Mouse (Mus musculus) right cerebral cortex, adult 18-20 months (tissue): ENCODE measurements around the gene Crybg3.
A peak's percentile ranks its signal among the peaks of the same experiment; 100 is the strongest.

Source experiments
- DNase-seq: peaks from one replicate; pipeline ENCODE4 v3.0.0; 2022; ENCODE audit warnings: mixed read lengths

The Crybg3 gene

DNA sequence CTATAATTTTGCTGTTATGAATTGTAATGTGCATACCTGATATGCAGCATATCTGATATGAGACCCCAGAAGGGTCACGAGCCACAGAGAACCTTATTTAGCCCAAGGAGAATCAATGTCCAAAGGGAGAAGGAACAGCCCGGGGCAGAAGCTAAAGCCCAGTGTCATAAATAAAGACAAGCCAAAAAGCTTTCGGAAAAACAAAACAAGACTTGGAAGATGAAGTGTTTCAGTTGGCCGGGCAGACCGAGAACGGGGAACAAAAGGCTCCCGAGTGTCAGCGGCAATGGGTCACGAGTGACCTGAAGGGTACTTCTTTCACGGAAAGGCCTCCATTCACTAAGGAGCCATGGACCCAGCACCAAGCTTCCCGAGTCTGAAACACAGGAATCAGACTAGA lies 26.8 kb downstream of the Crybg3 start:
- DNase-seq = no peak

DNA sequence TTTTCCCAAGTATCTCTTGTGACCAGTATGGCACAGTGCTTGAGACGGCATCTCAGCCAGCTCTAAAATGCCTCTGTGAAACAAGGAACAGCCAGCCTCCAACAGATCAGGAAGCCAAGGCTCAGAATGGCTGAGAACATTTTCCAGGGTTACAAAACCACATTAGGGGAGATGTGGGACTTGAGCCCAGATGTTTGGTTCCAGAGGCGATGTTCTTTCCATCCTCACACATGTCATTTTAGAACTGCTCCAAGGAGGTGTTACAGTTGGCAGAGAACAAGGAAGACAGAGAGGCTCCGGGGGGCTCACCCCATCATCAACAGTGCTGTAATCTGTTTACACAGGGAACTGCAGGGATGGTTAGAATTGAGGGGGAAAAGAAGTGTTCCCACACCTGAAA lies 28.1 kb downstream of the Crybg3 start:
- DNase-seq = no peak

DNA sequence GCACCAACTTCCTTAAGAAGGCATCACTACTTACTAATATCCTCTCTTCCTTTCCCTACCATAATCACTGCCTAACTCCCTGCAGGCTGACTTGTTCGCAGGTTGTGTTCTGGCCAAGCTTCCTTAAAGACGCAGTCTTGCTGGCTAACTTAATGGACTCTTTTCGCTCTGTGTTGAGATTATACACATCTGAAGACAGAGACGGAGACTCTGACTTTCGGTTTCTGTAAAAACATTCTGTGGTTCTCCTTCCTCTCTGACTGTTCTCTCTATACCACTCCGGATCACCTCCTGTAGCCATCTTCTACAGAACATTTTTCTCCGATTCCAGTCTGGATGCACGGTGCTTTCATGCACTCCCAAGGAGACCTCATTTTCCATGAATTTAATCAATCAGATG lies 30.0 kb downstream of the Crybg3 start:
- DNase-seq = no peak

DNA sequence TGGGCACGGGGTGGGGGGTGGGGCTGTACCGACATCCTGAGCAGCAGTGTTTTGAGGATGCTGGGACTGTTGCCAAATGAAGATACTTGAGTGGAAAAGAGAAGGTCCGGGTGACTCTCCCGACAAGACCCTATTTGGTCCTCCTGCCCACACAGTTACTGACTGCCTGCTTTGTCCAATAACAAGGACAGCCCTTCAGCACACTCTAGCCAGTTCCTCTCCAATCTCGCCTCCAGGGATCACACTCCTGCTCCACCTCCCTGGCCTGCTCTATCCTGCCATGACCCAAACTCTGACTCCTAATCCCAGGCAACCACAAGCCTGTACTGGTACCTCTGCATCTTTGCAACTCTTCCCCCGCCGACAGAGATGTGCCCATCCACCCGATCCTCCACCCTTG lies 30.9 kb downstream of the Crybg3 start:
- no peak for DNase-seq

DNA sequence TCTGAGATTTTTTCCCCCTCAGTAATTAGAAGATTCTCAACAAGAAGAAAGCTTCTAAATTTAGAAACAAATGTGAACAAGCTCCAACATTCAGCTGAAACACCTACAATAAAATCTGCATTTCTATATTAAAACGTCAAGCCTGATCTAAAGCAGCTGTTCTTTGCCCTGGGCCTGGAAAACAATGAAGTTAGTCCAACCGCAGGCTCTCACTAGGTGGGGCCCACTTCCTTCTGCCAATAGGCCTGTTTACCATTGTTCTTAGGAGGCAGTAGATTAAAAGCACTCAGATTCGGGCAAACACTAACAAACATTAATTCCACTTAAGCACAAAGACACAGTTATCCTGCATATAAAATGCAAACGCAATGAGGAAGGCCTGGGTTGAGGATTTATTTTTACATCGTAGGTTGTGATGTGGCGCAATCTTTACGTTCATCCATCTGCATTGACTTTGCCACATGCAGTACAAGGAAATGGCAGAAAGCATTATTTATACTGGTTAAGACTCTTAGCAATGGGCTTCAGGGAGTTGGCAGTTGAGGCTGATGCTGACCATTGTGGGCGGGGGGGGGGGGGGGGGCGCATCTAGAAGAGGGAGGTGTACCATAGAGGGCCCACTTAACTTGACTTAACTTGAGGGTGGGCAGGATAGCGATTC lies 32.9 kb downstream of the Crybg3 start:
- no peak for DNase-seq

DNA sequence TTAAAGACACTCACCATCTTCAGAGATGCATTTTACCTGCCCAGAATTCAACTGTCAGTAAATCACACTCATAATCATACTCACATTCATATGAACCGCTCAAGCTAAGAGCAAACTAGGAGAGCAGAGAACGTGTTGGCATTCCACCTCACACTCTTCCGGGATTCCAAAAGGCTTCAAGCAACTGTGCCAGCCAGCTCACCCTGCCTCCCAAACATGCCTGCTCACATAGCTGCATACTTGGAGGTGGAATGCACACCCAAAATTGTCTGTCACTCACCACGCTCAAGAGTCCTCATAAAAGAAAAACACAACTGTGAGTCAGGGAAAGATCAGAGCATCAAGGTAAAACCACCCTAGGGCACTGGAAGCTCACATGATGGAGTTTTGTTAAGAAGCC lies 34.3 kb downstream of the Crybg3 start:
- DNase-seq = no peak

DNA sequence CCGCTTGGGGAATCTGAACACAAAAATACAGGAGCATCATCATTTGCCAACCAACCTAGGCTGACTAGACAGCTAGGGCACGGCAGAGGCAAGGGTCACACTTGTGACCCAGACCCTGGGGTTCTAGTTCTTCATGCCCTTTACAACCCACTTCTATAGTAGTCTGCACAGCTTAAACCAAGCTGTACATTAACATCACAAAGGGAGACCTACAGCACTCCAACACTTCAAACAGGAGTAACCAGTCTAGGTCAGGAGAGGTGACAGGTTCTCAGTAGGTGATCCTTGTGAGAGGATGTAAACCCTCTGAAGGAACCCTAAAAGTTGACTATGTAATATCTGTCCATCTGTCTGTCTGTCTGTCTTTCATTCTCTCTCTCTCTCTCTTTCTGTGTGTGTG lies 35.1 kb downstream of the Crybg3 start:
- no peak for DNase-seq

DNA sequence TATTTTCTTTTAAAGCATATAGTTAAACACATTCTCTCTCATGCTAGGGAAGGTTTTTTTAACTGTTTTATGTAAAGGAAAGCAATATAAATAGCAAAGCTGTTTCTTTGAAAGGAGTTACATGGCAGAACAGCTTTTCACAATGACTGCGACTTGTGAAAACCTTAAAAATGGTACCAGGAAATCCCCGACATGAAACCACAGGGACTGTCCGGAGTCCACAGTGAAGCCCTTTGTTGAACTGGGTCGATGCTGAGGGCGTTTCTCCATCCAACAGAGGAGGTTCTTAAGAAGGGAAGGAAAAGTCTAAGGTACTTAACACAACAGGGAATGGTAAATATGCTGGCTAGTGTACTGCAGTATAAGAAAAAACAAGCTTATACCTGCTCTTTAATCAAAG lies 36.8 kb downstream of the Crybg3 start:
- DNase-seq = no peak

DNA sequence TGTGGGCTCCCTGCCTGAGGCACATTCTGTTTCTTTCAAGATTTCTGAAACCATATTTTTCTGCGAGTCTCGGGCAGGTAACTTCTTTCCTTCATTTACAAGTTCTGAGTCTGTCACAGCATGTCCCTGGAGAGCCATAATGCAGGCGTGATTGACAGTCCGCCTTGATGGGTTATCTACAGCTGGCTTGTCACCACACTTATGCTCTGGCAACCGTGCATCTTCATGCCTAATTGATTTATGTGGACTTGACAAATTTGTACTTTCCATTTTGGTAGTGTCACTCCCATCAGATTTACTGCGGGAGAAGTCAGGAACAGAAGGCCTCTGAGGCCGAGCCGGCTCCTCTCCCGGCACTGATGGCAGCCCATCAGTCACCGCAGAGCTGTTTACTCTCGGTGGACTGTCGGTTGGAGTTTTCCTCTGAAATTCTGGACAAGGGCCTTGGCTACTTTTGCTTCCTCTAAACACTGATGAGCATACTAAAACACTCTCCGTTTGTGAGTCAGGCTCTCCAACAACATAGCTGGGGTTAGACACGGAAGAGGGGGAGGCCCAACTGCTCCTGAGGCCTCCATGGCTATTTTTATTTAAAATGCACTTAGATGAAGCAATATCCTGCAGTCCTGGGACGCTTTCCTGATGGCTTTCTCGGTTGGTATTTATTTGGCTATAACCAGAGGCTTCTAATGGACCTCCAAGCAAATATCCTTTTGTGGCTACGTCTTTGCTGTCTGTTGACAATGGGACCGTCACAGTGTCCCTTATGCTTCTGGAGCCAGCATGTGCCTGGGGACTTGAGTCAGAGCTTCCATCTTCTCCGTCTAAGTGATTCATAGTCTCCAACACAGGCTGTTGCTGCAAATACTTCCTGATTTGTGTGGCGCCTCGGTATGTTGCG lies 41.2 kb downstream of the Crybg3 start:
- DNase-seq = no peak

DNA sequence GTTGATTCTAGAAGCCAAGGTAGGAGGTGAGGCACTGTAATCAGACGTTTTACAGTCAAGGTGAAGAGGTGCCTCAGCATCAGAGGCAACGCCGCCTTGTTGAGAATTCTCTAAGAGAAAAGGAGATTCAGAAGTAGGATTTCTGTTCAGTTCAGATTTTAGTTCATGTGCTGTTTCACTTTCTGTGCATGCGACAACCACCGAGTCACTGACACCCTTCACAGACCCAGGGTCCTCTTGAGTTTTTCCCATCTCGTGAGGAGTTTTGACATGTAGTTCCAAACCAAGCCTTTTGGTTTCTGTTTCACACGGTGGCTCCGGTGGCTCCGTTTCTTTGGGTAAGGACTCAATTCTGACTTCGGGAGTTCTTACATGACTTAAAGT lies 41.9 kb downstream of the Crybg3 start:
- no peak for DNase-seq

DNA sequence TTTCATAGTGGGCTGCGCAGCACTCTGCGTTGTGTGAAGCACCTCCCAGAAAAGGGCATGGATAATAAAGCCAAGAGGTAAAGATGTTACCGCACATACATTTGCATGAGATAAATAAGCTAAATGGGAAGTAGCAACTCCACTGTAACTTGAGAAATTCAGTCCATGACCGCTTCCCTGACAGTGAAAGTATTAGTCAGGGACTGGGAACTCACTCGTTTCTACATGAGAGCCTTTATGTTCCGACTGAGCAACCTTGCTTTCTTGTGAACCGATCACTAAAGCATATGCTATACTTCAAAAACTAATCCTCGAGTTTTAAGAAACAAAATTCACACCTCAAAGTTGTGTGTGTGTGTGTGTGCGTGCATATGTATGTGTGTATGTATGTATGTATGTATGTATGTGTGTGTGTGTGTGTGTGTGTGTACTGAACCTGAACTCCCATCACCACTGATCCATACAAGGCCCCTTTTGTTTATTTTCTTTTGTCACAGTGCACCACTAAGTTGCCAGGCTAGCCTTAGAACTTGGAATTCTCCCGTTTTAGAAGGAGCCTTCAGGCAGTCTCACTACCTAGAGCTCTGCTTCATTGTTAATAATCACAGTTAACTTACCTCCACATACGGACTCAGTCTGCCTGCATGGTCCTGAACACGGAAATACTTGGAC lies 47.2 kb downstream of the Crybg3 start:
- DNase-seq = no peak

DNA sequence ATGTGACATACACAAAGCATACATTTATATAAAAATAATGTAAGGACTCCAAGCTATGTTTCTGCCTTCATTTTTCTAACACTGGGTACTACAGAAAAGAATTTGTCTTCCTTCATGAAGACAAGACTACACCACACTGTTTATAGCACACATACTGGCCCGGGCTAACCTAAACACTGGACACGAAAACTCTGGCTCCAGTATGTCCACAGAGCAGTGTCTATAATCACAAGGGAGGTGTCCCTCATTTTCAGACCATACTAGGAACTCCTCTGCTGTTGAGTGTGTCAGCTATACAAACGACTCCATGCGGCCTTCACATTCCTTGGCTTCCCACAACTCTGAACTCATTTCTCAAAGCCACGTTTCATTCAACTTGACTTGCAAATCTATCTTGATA lies 49.3 kb downstream of the Crybg3 start:
- DNase-seq = no peak

DNA sequence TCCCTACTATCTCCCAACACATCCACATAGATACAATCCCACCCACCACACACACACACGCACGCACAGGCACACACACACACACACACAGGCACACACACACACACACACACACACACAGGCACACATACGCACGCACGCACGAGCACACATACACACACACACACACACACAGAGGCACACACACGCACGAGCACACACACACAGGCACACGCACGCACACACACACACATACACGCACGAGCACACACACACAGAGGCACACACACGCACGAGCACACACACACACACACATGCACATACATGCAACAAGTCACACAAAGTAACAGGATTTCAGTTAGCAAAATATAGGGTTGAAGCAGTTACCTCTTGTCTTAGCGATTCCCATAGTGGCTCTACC lies 51.1 kb downstream of the Crybg3 start:
- DNase-seq = no peak

DNA sequence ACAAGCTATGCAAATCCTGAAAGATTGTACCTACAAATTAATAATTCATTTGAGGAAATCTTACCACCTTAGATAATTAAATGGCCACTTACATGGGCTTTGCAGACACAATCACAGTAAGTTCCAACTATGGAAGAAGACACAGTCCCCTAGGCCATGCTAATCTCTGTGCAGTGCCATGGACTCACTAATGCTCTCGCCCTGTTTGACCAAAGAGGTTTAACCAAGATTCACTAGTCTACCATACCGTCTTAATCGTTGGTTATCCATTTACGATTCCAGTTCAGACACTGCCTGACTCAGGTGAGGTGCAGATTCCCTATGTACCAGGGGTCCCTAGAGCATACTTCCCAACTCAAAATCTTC lies 52.2 kb downstream of the Crybg3 start:
- no peak for DNase-seq

DNA sequence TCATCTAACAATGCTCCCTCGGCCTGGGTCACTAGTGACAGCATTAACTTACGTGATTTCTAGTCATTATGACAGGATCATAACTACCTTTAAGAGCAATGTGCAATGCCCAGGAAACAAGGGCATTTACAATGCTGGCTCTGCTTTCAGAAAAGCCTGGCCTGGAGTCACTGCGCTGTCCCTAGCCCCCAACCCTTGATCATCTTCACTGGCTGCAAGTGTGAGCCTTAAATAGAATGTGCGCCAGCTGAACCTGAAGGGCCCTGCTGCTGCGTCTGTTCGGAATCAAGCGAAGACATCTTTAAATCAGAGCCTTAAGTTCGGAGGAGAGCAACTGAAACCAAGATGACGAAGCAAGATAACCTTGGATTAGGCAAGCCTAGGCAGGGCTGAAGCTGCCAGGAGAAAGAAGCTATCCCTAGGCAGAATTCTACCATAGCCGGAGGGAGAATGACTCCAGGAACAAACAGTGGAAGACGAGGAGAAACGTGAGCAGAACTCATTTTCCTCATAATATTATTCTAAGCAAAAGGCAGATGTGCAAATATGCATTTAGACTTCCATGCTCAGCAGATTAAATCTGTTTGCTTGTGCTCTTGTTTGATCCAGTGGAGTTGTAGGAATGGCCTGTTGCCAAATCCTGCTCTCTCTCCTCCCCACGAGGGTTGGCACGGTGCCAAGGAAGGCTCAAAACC lies 52.7 kb downstream of the Crybg3 start:
- peak; percentile 63 for DNase-seq

DNA sequence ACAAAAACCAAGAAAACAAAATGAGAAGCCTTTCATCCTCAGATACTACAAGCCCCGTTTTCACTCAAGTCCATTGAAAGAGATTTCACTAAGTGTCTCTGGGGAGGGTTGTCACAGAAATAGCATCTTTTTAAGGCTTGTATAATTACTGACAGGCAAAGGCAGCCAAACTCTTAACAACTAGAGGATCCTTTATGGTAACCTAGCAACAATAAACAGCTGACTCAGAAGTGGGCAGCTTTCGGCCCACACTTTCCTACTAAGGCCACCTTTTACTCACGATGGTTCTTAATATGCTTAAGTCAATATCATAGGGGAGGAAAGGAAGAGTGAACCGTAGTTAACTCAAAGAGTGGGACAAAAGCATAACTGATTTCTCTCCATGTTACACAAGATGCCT lies 53.3 kb downstream of the Crybg3 start:
- DNase-seq = peak; percentile 48

DNA sequence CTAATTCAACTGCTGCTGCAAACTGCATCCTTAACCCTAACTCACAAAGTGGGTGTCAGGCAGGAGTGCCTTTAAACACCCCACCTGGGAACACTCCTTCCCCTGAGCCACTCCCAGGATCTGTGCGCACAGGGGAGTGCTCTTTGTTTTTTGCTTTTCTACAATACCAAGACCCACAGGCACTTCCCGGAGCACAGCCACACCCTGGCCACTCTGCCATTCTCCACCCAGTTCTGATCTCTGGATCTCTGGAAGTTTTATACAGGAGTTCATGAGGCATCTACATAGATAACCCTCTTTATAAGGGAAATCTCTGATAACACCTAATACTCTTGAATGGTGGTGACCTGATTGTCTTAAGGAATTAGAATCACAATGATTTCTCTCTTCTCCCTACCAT lies 55.4 kb downstream of the Crybg3 start:
- DNase-seq = no peak

DNA sequence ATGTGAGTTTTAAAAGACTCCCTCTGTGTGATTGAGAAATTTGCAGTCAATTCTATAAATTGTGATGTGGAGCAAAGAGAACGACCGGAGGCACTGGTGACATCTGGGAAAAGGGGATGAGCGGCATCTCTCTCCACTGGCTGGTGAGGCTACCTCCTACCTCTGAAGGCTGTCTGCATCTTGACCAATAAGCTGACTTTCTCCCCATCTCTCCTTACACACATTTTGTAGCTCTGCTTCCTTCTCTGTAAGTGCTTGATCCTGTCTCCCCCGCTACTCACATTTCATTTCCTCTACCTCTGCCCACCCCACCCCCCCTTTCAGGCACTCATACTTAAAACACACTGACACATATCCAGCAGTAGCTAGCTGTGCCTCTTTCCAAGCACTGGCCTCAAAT lies 59.4 kb downstream of the Crybg3 start:
- DNase-seq = no peak

DNA sequence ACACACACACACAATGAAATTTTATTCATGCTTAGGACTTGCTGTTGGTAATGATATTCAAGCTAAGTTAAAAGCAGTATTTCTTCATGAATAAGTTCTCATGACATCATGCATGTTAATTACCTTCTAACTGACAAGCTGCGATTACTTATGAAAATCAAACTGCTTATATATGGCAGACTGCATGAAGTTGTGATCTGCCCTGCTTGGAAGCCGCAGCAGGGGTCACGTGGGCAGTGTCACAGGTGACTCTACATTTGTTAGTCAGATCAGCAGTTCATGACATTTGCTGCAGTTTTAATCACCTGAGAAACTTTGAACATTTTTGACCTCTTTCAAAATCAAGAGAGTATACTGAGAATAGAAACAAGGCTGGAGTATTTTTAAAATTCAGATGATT lies 59.8 kb downstream of the Crybg3 start:
- no peak for DNase-seq

DNA sequence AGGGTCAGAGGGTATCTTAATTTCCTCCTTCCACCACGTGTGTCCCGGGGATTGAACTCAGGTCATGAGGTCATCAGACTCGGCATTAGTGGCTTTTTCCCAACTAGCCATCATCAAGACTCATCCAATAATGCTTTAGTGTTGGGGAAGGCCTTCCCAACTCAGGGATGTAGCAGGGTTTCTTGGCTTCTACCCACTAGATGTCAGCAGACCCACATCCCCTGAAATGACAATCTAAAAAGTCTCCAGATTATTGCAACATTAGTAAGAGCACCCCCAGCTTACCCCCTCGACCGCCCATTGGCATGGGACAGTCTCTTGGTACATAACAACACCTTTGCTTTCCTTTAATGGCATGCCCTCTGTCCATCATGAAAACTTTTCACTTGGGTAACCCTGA lies 65.1 kb downstream of the Crybg3 start:
- no peak for DNase-seq

DNA sequence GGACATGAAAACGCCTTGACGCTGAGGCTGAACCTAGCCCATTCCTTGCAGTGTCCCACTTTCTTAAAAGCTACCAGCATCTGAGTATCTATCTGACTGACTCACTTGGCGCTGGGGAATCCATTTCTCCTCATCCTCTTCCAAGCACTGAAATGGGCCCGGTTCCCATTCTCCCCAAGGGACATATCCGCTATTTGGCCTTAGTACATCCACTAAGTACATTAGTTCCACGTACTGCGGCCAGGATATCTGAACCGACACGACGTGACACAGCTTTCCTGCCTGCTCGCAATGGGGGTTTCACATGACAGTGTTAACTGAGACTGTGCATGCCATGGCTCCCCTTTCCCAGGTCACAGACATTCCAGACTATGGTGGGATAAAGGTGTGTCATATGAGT lies 66.4 kb downstream of the Crybg3 start:
- DNase-seq = no peak

DNA sequence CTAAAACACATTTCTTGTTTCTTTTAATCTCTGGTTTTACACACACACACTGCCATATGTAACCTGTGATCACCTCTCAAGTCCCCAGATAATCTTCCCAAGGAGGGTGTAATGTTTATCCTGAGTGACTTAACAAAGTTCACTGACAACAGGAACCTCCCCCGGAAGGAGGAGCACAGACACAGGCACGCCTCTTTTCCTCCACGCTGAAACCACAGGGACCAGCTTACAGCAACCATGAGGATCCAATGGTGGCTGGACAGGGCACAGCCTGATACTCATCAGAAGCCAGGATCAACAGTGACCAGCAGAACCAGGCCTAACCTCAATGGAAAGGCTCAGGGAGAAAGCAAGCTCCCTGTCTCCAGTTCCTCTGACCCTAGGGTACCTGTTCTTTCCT lies 68.2 kb downstream of the Crybg3 start:
- DNase-seq = no peak

DNA sequence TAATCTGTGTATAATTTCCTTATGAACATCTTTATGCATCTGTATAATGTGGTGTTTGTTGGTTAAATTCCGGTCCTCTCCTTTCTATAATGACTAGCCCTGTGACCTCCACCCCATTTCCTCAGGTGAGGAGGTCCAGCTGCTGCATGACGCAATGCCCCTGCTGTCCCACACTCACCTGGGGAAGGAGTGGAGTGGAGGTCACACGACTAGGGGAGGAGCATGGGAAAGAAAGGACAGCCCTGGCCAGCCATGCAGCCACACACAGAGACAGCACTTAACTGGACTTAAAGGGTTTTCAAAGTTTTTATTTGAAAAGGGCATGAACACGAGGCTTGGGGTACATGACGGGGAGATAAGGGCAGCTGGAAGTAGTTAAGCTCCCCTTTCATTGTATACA lies 69.5 kb downstream of the Crybg3 start:
- DNase-seq = no peak

DNA sequence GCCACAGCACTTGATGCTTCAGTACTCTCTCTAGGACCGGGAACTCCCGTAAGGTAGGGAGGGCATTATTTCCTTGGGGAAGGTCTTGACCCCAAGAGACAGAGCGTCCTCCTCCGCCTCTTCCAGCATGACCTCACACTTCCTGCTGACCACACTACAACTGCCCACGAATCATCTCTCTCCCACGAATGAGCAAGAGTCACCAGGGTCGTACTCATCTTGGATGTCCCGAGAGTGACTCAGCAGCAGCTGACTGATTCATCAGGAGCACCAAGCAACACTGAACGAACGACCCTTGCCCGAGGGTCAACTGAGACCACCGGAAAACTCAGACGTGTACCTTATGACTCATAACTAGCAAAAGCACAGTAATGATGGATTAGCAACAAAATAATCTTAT lies 71.2 kb downstream of the Crybg3 start:
- no peak for DNase-seq
